Mouse (Mus musculus): ENCODE results near the gene Cda.

The Cda gene

DNA sequence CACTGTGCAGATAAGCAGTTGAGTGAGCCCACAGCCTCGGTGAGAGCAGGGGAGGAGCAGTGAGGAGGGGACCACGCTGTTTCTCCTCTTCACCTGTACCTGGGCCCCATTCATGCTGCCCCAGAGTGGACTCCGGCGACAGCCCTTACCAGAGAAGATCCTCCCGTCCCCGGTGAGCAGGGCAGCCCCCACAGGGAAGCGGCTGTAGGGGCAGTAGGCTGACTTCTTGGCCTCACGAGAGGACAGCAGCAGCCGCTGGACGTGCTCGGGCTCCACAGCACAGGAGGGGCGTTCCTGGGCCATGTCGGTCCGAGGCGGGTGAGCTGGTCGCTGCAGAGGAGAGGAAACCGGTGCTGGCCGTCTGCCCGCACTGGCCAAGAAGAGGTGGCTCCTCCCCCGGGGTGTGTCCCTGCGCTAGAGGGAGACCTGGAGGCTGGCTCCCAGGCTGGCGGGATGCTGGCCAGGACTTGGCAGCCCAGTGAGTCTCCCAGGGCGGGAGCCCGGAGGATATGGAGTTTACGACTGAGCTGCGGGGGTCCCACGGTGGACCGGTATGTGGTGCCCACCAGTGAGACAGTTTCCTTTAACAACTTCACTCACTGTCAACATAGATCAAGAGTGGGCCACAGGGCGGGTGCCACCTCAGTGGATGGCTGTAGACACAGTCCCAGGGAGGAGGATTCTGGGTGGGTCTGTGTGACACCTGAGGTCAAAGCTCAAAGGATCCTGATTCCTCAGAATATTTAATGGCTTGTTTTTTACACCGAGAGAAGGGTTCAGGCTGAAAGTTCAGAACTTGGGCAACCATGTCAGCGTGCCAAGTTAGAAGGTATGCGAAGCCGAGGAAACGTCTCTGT lies at the start of gene Cda:
Gene Cda, minus strand, starts transcription at position 352 of the 857 bp plus-strand sequence.
- peak; percentile 60 for DNase-seq (ENCODE audit: low read depth, low spot score)

DNA sequence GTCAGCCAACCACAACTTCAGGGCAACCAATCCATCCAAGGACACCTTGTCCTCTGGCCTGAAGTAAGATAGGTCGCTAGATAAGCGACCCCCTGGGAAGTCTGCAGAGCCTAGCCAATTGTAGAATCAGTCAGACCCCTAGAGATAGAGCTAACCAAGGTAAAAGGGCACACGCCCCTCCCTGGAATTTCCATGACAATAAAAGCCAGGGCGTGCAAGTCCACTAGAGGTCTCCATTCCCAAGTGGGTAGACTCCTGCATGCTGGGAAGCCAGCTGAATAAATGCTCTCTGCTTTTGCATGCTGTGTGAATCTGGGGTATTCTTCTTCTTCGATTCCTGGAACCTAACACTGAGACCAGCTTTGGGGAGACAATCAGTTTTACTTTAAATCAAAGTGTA lies 48.6 kb upstream of the Cda start:
- DNase-seq (ENCODE audit: low read depth, low spot score), result no peak

DNA sequence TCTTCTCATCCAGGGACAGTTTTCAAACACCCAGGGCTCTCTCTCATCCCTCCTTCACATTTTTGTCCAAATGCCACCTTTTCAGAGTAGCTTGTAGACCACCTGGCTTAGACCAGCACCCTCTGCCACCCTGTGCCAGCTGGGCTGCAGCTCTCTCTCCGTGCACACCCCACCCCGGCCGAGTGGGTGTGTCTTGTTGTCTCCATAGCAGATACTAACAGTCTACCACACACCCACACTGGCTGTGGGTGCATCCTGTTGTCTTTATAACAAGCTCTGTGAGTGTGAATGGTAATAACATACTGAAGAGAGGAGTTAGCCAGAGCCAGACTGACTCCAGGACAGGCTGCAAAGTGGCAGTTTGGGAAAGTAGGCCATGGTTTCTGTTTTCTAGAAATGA lies 48.2 kb upstream of the Cda start:
- DNase-seq (ENCODE audit: low read depth, low spot score), result no peak

DNA sequence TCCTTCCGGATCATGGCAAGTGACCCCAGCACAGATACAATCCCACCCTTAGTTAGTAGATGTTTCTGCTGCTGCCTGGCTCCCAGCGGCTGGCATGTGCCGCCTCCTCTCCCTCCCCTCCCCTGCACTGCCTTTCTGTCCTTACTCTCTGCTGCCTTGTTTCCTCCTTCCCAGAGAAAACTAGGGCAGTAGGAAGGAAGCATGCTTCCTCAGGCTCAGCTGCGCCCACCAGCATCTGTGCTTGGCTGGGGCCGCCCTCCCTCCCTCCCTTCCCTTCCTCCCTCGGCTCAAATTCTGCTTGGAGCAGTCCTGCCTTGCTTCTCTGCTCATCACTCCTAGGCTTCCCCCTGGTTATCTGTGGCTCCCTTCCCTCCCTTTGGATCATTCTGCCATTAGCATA lies 46.9 kb upstream of the Cda start:
- no peak for DNase-seq (ENCODE audit: low read depth, low spot score)

DNA sequence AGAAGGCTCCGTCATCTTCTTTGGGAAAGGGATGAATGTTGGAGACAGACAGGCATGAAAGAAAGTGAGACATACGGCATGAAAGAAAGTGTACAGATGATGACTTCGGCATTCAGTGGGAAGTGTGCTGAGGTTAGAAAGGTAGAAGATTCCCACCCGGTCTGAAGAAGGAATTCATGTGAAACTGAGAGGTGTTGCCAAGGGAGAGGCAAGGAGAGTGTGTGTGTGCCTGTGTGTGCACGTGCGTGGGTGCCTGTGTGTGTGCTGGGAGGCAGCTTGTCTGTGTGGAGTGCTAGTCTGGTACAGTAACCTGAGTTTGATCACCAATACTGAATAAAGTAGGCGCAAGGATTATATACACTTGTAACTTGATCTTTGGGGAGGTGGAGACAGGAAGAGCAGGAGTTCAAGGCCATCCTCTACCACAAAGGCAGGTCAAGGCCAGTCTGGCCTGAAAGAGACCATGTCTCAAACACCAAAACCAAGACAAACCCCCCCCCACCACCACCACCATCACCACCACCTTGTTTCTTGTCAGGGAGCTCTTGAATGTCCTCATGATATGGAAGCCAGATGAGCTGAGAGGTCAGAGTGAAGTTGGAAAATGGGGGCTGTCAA lies 43.8 kb upstream of the Cda start:
- no peak for DNase-seq (ENCODE audit: low read depth, low spot score)

DNA sequence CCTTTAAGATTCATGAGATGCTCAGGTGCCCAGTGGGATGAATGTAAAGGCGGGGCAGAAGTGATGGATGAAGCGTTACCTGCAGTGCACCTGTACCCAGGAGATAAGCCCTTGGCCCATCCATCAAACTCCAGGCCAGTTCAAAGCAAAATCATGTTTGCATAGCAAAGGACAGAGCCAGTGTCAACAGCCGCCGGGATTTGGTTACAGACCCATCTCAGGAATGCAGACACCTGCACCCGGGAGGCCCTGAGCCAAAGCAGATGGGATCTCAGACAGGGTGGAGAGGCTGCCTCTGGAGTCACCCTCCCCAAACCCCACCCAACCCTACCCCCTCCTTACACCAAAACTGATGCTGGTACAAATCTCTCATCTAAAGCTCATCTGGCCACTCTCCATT lies 43.2 kb upstream of the Cda start:
- DNase-seq (ENCODE audit: low read depth, low spot score), result no peak

DNA sequence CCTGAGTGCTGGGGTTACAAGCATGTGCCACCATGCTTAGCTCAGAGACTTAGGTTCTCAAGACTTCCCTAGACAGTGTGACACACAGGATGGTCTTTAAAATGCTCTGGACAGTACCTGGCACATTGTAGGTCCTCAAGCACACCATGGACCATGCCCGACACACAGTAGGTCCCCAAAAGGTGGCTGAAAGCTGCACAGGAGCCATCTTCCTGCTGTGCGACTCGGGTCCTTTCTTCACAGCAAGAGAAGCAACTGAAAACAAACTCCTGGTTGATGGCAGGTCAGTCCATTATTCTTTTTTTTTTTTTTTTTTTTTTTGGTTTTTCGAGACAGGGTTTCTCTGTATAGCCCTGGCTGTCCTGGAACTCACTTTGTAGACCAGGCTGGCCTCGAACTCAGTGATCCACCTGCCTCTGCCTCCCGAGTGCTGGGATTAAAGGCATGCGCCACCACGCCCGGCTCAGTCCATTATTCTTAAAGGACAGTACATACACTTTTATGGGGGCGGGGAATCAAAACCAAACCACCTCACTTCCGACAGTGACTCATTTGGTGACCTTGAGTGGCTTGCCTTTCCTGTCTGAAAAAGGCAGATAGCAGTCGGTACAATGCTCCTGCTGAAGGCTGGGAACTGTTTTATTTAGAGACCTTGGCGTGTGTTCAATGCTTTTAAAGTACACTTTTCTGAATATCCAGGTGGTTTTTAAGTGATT lies 39.8 kb upstream of the Cda start:
- no peak for DNase-seq (ENCODE audit: low read depth, low spot score)

DNA sequence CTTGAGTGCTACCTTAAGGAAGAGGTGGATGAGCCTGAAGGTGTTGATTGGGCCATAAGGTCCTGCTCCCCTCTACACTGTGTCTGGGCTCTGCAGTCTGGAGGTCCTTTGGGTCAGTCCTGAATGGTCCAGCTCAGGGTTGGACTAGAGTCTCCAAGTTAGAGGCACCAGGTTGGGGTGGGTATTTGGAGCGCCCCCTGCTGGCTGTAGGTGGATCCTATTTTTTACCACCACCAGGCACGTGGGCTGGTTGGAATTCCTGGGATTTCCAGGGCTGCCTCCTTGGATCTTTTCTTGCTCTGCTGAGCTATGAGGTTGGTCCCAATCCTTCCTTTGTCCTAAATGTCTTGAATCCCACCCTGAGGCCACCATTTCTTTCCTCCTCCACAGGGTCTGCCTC lies 37.0 kb upstream of the Cda start:
- DNase-seq (ENCODE audit: low read depth, low spot score), result no peak

DNA sequence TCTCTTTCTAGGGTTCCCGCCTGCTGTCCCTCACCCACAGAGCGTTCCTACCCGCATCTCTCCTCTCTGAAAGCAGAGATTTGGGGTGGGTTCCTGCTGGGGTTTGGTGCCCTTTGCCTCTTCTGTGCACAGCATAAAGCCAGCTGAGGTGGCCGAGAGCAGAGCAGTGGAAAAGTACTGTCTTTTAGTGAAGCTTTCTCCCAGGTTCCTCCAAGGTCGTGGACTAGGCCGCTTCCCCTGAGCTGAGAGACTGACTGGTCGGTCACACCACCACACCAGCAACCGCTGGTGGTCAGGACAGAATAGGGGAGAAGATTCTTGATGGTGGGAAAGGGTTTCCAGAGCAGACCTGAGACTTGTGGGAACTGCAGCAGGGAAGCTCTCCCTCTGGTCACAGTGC lies 28.9 kb upstream of the Cda start:
- DNase-seq (ENCODE audit: low read depth, low spot score), result no peak

DNA sequence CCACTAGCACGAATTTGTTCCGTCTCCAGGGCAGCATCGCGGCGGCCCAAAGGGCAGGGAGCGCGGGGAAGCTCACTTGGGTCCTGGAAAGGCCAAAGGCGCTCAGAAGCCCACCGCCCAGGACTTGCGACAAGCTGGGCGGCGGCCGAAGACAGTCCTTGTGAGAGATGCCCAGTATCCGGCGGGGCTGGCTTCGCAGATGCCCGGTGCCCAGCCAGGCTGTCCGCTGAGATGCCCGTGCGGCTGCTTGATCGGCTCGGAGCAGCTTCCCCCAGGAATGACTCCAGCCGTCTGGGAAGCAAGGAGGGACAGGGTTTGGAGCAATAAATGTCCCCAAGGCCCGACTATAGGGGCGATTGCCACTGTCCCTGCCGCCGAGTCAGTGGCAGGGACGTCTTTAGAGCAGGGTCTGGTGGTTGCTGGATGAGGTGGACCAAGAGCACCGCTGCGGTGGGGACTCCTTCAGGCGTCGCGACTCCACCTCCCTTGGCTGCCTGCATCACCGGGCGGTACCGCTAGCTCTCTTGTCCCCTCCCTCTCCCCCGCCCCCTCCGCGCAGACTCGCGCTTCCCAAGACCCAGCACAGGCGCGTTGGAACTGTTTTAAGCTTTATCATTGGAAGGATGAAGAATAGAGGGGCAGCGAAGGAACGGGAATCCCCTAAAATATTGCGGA lies 28.3 kb upstream of the Cda start, which contains the start of gene Fam43b:
Gene Fam43b, minus strand, starts transcription at position 558 of the 675 bp plus-strand sequence.
- DNase-seq (ENCODE audit: low read depth, low spot score), result no peak

DNA sequence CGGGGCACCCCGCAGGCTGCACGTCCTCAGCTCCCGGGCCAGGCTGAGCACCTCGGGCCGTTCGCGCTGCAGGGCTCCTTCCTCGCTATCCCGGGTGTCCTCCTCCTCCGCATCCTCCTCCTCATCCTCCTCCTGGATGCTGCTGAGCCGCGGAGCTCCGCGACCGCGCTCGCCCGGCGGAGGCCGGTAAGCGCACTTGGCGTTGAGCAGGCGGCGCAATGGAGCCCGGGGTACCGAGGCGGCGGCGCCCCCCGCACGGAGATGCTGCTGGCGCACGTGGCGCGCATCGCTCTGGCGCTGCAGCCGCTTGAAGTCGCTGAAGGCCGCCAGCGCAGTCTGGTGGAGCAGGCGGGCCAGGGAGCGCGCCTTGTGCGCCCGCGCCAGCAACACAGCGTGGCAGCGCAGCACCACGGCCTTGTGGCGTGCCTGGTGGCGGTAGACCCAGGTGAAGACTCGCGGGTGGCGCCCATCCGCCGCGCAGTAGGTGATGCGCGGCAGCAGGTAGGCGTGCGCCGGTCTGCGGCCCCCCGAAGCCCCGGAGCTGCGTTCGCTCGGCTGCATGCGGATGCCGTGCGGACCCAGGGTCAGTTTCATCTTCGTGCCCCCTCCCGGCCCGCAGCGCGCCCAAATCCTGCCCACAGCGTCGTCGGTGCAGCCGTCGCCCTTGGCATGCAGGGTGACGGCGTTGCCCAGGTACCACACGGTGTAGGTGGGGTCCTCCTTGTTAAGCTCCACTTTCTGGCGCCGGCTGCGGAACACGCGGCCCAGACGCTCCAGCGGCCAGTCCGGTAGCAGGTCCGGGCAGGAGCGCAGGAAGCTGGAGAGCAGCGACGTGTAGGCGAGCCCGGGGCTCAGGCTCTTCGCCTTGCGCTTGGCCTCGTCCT lies 27.5 kb upstream of the Cda start:
- no peak for DNase-seq (ENCODE audit: low read depth, low spot score)

DNA sequence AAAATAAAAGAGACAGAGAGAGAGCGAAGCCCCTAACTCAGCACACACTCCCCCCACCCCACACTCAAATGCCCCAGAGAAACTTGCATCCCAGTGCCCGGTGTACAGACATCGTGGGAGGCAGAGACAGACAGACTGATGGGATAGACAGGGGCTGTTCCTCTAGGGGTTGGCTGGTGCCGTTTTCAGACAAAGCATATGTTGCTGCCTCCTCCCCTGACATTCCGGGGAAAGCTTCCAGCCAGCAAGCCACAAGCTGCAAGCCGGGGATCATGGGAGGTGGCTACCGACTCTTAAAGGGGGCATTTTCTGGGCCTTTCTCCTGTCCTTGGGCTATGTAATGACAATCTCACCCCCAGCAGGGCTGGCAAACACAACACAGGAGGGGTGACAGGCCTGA lies 25.9 kb upstream of the Cda start:
- DNase-seq (ENCODE audit: low read depth, low spot score), result no peak

DNA sequence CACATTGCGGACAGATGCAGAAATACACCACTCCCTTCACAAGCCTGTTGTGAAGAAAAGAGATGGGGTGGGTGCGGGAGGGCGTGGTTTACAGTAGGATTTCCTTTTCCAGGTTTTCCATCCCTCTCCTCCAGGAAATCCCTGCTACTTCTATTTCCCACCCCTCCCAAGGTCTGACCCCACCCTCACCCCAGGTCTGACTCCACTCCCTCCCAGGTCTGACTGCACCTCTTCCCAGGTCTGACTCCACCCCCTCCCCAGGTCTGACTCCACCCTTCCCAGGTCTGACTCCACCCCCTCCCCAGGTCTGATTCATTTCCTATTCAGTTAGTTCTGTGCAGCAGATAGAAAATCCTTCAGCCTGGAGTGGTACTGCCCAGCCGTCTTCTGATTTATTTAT lies 16.0 kb upstream of the Cda start:
- no peak for DNase-seq (ENCODE audit: low read depth, low spot score)

DNA sequence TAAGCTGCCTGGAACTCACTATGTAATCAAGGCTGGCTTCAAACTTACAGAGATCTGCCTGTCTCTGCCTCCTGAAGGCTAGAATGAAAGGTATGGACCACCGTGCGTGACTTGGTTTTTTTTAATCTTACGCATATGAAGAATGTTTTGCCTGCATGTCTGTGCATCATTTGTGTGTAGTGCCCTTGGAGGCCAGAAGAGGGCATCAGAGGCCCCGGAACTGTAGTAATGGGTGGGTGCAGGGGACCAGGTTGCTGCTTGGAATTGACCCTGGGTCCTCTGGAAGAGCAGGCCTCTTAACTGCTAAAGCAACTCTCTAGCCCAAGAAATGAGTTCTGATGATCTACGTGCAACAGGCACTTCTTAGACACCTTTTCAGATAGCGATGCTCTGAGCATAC lies 14.7 kb upstream of the Cda start:
- no peak for DNase-seq (ENCODE audit: low read depth, low spot score)

DNA sequence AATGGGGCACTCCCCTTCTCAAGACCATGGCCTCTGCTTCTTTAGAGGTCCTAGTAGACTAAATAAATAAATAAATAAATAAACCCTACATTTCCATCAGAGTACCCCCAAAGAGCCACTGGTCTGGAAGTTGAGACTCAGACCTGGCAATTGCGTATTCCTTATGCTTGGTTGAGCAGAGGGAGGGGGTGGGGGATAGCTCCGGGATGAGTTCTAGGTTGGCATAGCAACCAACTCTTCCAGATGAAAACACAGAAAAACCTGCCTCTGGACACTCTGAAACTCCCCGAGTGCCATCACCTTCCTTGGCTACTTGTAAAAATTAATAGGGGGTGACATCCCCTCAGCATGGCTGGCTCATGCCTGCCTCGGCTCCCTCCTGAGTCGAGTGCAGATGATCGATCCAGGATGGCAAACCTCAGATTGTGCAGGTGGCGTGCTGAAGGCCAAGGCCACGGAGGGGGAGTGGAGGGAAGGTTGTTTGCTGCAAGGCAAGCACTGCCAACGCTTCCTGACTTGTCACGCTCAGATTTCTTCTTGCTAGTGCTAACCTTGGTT lies 12.4 kb upstream of the Cda start:
- no peak for DNase-seq (ENCODE audit: low read depth, low spot score)

DNA sequence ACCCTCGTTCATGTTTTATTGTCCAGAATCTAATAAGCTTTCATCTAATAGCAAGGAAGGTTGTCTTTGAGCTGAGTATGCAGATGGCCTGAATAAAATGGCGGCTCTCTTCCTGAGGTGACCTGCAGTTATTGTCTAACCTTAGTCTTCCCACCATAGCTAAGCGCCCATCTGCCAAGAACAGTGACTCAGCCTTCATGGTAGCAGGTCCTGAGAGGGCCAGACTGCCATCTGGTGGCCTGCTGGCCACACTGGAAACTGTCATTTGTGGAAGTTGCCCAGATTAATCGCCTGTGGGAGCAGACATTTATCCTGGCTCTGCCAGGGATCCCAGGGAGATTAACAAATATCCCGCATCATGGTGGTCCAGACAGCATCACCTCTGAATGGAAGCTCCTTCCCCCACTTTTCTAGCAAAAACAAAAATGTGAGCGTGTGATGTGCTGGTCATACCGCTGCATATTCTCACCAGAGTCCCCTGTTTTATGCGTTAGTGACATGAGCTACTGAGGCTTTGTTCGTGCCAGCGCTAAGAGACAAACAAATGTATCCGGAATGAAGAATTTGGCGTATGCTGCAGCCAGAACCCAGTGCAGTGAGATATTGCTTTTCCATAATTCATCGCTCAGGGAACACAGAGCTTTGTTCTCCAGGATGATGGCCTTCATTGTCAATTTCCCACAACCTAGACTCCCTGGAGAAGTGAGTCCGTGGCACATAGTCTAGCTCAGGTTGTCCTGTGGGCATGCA lies 11.5 kb upstream of the Cda start:
- peak; percentile 40 for DNase-seq (ENCODE audit: low read depth, low spot score)

DNA sequence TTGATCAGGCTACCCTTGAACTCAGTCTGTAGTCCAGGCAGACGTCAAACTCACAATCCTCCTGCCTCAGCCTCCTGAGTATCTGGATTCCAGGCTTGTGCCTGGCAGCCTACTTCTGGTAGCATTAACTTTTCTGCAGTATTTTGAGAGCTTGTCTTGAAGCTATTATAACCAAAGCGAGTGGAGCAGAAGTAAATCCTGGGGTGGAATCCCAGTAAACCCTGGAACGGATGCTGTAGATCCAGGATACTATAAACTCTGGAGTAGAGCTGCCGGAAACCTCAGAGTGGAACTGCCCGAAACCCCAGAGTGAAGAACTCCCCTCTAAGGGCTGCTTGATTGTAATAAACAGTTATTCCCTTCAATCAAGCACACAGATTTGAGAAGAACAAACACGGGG lies 9.7 kb upstream of the Cda start:
- peak; percentile 68 for DNase-seq (ENCODE audit: low read depth, low spot score)

DNA sequence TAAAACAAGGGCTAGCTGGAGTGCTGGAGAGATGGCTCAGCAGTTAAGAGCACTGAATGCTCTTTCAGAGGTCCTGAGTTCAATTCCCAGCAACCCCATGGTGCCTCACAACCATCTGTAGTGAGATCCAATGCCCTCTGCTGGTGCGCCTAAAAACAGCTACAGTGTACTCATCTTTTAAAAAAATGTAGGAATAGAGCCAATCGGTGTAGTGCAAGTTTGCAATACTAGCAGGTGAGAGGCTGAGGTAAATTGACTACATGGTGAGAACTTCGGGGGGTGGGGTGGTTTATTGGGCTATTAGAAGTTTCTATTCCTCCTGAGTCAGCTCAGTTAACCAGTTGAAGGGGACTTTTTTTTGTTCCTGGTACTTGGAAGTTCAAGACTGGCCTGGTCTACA lies 7.3 kb upstream of the Cda start:
- no peak for DNase-seq (ENCODE audit: low read depth, low spot score)

DNA sequence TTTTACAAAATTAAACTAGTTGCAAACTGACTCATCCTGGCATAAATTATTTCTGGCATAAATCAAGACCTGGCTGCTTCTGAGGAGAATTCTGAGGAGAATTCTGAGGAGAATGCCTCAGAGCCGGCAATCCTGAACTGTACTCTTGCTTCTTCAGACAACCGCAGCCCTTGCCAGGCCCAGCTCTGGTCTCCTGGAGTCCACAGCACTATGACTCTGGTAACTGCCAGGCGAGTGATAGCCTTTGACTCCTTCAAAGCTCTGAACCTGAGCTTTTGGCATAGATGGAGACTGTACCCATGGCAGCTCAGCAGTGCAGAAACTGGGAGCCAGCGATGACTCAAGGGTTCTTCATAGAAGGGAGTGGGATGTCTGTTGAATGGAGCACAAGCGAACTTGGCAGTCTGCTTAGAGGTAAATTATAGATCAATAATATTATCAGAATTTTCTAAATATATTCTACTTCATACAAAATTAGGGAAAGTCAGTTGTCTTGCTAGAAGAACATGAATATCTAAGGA lies 3.3 kb upstream of the Cda start:
- DNase-seq (ENCODE audit: low read depth, low spot score), result no peak
